Mouse (Mus musculus) cerebellum, adult 9-10 months (tissue): ENCODE data around the gene Chd4.
A peak's percentile ranks its signal among the peaks of the same experiment; 100 is the strongest.
"Not testable (repeated sequence)": the region's sequence is repeated elsewhere in the genome, so short reads cannot be mapped to it uniquely, and the experiment has no call there.

Experiments
- DNase-seq: peaks from one replicate; pipeline ENCODE4 v3.0.0; 2022

The Chd4 gene

DNA sequence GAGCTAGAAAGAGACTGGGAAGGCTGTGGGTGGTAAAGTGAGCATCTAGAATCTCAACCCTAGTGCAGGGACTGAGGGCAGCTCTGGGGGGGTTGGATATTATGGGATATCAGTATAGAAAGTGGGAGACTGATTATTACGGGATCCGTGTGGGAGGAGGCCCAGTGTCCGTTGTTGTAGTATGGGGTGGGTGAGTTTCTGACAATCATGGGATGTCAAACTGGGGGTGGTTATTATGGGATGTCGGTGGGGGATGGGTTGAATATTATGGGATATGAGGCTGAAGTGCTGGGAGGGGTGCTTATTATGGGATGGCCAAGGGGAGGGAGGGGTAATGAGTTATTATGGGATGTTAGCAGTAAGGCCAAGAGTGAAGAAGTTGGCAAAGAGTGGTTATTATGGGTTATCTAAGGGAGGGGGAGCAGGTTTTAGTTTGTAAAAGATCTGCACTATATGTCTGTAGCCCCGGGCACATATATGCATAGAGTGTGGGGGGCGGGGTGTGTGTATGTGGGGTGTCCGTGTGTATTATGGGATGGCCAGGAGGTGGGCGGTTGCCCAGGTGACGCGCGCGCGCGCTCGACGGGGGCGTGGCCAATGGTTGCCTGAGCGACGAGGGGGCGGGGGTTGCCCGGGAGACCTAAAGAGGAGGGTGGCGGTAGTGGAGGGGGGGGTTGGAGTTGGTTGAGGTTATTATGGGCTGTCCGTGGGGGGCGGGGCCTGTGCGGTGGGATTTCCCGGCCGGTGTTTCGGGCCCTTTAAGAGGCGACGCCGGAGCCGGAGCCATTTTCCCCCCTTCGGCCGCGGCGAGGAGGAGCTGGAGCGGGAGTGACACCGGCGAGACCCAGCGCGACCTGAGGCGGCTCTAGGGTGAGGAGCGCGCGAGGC is at the start of gene Chd4:
Gene Chd4, plus strand, starts transcription at position 591 of the 888 bp plus-strand sequence.
- peak; percentile 97 for DNase-seq

DNA sequence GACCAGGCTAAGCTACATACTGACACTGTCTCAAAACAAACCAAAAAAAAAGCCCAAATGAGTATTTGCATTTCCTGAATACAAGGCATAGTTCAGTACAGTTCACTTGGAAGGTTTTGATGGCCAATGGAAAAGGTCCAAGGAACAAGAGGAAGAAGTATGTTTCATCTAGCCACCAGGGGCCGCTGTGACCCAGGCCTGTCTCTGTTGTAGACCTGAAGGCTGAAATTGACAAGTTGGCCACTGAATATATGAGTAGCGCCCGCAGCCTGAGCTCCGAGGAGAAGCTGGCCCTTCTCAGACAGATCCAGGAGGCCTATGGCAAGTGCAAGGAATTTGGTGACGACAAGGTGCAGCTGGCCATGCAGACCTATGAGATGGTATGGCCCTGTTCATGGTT is 49.1 kb upstream of the Chd4 start:
- DNase-seq = peak; percentile 89

DNA sequence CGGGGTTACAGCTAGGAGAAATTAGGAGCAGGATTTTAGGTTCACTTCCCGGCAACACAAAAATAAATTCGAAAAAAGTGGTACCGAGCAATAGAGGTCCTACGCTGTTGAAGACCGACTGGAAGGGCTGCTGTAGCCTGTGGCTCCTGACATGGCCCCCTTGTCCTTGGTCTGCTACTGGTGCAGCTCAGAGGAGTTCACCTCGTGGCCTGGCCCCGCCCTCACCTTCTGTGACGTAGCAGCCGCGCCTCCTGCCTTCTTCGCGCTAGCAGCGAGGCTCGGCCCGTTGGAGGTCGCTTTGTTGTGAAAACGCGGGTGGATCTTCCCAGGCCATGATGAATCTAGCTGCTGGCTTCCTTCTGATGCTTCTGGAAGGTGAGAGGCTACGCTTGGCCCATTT is 46.1 kb upstream of the Chd4 start, which contains the start of gene Acrbp:
Gene Acrbp, plus strand, starts transcription at position 12 of the 400 bp plus-strand sequence.
- no peak for DNase-seq

DNA sequence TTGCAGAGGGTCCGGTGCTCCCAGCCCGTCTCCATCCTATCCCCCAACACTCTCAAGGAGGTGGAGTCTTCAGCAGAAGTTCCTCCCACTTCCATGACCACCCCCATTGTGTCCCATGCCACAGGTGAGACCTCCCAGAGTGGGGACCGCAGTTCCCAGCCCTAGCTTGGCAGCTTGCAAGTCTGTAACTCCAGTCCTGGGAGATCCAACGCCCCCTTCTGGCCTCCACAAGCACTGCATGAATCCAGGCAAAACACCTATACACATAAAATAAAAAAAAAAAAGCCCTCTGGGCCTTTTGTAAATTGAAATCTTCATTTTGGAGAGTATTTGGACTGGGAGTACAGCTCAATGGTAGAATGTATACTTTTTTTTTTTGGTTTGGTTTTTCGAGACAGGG is 44.5 kb upstream of the Chd4 start:
- no peak for DNase-seq

DNA sequence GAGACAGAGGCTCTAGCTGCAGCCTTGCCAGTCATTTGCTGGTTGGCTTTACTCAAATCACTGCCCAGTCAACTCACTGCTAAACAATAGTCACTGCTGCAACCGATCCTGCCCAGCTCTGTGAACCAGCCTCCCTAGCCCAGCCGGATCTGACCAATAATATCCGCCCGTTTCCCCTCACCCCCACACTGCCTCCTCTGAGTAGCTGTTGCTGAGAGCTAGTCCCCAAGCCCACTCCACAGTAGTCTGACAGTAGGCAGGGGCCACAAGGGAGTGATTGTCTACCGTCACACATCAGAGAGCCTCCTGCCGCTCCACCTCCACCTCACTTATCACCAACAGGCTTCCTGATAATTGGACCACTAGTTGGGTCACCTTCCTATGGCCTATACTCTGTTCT is 34.3 kb upstream of the Chd4 start:
- no peak for DNase-seq

DNA sequence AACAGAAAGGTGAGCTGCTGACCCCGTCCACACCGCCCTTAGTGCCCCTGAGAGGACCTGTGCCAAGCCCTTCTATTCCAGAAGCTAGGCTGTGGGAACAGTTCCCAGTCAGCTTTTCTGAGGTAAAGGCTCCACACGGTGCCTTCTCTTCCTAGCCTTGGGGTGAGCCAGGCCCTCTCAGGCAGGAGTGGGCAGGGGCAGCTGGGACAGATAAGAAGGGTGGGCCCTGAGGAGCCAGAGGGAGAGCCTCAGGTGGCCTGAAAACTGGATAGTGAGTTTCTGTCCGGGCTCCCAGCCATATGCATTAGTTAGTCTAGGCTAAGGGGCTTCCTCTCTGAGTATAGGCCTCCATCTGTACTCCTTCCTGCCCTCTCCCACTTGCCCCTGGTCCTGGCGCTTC is 33.3 kb upstream of the Chd4 start:
- DNase-seq = no peak

DNA sequence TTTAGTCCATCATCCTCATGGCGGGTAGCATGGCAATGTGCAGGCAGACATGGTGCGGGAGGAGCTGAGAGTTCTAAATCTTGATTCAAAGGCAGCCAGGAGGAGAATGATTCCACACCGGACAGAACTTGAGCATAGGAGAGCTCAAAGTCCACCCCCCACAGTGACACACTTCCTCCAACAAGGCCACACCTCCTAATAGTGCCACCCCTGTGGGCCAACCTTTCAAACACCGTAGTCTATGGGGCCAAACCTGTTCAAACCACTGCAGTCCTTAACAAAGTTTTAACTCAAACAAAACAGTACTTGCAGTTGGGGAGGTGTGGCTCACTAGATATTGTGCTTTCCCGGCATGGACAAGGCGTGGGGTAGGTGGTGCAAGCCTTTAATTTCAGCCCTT is 31.9 kb upstream of the Chd4 start:
- no peak for DNase-seq

DNA sequence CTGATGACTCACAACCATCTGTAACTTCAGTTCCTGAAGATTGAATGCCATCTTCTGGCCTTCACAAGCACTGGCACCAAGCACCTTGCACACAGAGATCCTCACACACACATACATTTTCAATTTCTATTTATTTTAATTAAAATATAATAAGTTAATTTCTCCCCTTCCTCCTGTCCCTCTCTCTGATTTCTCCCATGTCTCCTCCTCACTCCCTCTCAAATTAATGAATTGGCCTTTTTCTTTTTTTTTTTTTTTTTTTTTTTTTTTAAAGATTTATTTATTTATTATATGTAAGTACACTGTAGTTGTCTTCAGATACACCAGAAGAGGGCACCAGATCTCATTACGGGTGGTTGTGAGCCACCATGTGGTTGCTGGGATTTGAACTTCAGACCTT is 30.6 kb upstream of the Chd4 start:
- not testable (repeated sequence) for DNase-seq

DNA sequence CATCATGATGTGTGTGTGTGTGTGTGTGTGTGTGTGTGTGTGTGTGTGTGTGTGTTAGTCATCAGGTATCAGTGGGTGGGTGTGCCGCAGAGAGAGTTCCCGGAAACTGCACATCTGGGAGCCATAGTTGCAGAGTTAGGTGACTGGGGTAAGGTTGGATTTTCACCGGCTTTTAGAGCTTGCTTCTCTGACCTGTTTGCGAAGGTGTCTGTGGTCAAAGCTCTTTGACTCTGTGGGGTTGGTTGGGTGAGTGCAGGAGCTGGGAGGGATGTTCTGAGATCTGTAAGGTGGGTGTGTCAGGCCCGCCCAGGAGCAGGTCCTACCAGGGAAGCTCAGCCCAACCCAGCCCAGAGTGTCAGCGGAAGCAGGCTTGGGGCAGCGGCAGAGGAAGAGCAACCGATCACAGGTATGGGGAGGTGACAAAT is 28.2 kb upstream of the Chd4 start, which contains the start of gene Lpar5:
Gene Lpar5, plus strand, starts transcription at position 350 of the 425 bp plus-strand sequence.
- DNase-seq = no peak

DNA sequence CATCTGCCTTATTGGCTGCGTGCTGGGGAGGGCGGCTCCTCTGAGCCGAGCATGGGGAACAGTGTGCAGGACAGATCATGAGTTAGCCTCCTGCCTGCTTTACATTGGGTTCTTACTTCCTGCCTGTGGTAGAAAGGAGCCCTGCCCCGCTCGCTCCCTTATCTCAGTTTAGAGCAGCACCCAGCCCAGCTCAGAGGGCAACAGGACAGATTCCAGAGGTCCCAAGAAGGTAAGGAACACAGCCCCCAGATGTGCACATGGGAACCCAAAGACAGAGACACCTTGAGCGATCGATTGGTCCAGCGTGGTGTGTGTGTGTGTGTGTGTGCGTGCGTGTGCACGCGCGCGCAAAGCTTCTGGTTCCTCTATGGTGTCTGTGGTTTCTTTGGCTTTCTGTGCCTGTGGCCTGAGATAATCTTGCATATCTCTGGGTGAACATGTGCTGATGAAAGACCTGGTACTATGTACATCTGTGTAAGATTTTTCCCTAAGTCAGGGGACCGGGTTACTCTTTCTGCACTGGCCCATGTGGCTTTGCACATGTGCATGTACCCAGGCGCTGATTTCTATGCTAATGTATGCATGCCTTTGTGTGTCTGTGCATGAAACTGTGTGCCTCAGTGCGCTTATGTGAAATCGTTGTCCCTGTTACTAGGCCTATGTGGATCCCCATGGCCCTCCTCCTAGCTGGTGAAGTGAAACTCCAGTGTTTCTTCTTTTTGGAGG is 24.4 kb upstream of the Chd4 start:
- no peak for DNase-seq

DNA sequence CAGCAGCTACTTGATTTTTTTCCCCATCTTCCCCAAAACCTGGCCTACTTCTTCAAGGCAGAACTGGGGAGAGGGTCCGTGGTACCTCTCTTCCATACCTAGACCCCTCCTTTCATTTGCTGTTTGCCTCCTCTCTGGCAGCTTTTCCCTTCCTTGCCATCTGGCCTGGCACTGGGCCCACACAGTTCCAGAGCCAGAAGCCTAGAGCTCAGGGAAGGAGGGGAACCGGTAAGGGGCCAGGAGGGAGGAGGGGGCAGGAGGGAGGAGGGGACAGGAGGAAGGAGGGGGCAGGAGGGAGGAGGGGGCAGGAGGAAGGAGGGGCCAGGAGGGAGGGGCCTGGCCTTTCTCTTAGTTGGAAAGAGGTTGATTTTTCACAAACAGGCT is 23.9 kb upstream of the Chd4 start:
- DNase-seq = peak; percentile 90

DNA sequence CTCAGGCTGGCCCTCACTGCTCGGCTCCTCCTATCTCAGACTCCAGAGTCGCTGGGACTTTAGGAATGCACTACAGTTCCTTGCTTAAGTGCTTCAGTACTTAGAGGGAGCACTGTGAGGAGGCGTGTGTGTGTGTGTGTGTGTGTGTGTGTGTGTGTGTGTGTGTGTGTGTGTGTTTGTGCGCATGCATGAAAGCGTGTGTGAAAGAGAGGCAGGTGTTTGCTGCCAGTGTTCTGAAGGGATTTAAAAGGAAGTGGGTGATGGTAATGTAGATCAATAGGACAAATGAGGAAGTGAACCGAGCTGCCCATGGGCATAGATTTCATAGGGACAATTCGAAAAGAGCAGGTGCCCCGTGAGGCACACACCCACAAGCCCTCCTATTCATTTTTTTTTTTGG is 22.0 kb upstream of the Chd4 start:
- DNase-seq = no peak

DNA sequence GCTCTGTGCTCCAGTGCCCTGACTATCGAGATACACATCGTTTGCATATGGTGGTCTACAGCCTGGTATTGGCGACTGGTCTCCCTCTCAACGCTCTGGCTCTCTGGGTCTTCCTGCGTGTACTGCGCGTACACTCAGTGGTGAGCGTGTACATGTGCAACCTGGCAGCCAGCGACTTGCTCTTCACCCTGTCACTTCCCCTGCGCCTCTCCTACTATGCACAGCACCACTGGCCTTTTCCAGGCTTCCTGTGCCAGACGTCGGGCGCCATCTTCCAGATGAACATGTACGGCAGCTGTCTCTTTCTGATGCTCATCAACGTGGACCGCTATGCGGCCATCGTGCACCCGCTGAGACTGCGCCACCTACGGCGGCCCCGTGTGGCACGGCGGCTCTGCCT is 14.4 kb upstream of the Chd4 start:
- no peak for DNase-seq

DNA sequence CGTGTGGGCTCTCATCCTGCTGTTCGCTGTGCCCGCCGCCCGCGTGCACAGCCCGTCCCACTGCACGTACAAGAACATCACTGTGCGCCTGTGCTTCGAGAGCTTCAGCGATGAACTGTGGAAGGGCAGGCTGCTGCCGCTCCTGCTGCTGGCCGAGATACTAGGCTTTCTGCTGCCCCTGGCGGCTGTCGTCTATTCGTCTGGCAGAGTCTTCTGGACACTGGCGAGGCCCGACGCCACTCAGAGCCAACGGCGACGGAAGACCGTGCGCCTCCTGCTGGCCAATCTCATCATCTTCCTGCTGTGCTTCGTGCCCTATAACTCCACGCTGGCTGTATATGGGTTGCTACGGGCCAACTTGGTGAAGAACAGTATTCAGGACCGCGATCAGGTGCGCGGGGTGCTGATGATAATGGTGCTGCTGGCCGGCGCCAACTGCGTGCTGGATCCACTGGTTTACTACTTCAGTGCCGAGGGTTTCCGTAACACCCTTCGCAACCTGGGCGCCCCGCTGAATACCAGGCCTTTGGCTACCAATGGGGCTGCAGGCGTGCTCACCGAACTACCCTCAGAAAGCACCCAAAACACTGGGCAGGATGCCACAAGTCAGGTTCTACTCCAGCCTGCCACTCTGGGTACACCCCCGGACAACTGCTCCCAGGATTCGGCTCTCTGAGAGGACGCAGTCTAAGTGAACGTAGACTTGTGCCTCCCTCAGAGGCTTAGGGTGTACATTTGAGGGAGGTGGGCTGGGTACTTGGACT is 13.8 kb upstream of the Chd4 start:
- DNase-seq = peak; percentile 88

DNA sequence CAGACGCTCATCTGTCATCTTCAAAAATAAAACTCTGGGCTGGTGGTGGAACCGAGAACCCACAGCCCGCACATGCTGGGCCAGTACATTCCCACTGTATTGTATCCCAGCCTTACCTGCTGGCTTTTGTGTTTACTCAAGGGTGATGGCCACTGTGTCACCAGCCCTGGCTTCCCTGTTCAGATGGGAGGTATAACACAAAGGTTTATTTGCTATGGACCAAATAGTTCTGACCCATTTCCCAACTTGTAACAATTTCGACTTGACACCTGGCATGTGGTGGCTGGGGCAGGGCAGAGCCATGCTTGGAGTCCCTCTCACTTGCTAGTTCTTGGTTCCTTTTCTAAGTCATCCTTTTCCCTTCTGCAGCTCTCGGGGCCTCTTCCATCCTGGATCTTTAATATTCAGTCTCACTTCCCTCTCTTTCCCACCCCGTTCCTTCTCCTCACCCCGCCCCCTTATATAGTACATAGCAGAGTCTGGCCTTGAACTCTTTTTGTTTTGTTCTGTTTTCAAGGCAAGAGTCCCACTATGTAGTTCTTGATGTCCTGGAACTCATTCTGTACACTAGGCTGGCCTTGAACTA is 12.9 kb upstream of the Chd4 start:
- DNase-seq = no peak

DNA sequence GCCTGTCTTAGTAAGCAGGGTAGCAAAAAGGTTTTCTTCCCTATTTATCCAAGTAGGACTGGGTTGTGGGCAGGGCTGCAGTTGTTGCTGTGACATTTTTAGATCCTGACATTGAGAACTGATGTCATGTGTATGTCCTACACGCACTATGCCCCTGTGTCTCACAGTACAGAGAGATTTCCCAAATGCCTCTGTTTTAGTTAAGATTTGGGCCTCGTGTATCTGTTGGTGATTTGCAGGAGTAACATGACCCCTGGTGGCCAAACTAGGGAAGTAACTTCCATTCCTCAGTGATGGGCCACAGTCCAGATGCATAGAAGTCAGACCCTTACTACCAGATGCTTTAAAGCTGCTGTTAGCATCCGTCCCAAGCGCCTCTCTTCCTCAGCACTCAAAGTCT is 11.4 kb upstream of the Chd4 start:
- DNase-seq = peak; percentile 86

DNA sequence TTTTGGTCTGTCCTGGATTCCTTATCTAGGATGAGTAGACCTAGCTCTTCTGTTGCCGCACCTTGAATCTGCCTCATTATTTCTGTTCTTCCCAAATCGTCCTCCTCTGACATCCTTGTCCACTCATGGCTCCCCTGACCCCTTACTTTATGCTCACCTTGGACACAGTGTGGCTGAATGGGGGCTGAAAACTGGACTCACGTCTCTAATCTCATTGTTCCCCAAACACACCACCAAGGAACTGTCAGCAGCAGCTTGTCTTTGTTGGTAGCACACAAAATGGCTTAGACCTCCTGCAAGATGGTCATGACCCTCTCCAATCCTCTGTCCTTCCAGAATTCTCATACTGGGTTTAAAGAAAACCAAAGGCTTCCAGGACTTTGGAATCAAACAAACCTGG is 7.8 kb upstream of the Chd4 start:
- DNase-seq = no peak

DNA sequence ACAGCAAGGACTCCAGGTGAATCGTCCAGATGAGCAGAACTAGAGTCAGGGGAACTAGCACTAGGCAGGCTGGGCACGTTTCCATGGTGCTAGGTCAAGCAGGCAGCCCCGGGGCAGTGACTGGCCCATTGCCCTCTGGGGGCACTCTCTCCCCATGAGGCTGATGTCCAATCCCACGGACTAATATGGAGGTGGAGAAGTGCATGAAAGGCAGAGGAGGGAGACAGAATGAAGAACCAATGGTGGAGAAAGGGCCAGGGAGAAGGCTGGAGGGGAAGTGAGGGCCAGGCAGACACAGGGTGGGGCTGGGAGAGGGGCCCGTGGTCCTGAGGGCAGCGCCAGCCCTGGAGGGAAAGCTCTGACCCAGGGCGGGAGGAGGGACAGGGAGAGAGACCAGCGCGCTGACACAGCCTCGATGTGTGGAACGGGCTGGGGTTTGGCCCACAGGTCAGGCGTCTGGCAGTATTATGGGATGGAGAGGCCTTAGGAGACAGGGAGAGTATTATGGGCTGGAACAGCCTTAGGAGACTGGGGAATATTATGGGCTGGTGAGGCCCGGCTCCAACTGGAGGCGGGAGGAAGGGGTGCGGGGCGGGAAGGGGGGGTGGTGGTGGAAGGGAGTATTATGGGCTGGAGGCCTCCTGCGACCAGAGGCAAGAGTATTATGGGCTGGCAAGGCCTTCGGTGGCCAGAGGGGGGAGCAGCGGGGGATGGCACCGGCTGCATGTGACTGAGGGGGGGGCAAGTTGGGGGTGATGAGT is 7.0 kb upstream of the Chd4 start:
- peak; percentile 88 for DNase-seq

DNA sequence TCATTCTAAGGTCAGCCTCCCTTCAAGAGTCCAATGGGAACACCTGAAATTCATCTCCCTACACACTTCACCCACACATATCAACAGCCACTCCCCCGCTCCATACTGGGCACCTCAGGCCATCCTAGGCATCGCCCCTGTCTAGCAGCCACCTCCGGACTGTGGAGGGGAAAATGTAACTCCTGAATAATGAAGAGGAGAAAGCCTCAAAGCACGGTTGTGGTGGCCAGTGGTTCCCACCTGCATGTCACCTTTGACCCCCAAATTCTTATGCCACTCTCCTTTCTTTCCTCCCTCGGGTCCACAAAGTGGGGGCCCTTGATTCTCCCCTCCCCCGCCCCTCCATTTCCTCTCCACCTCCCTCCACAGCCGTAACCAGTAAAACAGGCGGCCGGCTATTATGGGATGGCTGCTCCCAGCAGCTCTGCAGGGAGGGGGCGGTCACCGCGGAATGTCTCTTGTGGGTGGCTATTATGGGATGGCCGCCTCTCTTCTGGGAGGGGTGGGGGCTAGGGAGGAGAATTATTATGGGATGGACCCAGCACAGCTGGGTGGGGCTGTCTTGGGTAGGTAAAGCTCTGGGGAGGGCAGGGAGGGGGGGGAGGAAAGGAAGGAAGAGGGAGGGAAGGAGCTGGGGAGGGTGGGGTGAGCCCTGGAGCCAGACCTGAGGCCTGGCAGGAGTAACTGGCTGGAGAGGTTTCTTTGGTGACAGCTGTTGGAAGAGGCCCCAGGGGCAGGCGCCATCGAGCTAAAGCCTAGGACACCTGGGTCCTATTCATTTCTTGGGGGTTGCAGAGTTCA is 6.1 kb upstream of the Chd4 start:
- DNase-seq = peak; percentile 86

DNA sequence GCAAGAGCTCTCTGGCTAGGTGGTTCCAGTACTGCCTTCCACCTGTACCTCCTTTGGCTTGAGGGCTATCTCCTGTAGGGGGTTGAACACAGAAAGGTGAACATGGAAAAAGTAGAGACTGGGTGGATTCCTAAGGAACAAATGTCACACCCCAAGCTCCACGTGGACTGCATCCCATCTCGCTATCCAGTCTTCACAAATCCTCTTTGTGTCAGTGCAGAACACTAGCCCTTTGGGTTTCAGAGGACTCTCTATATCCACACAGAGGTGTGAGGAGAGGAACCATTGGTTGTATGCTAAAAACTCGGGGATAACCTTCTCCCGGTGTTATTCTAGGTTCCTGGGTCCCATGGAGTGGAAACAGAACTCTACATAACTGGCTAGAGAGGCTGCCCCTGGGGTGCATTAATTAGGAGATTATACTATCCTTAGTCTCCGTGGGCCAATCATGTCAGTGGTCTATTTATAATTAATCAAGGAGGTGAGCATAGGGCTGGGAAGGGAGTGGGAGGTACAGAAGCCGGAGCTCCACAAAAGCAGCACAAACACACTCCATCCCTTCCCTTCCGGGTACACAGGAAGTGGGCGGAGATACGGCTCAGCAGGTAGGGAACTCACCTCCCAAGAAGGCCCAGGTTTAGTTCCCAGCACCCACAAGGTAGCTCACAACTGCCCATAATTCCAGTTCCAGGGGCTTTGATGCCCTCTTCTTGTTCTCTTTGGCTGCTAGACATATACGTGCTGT is 5.3 kb upstream of the Chd4 start:
- no peak for DNase-seq

DNA sequence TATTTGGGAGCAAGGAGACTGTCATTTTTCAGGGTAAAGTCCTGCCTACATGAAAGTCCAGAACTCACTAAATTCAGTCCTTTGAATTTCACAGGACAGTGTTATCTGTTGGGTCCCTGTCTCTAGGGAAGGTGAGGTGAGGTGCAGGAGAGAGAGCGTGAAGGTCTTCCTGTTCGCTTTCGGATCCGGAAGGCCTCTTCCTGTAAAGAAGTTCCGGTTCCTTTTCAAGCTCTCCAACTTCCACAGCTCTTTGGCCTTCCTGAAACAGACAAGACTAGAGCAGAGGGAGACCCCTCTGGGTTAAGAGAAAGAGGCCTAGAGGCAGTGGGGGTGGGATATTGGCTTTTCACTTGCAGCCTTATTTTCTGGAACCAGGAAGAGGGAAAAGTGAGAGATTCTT is 3.4 kb upstream of the Chd4 start:
- no peak for DNase-seq
